Mouse (Mus musculus) telencephalon, adult 2 months (tissue): Measurements from ENCODE around the gene Sar1a.

Experiments
- DNase-seq: peaks from one replicate; pipeline ENCODE4 v3.0.0-alpha.2; 2011; ENCODE audit warnings: low read depth, low spot score

The Sar1a gene

GRCm38 (mm10) chr10:61679545-61679944, 554 bp upstream of the Sar1a start:
- no peak for DNase-seq

GRCm38 (mm10) chr10:61689405-61689804, 9.3 kb downstream of the Sar1a start:
- DNase-seq, result no peak

- no peak for DNase-seq
Measured at GRCm38 (mm10) chr10:61693563-61693962, 13.5 kb downstream of the Sar1a start.

- peak; percentile 98 for DNase-seq
Measured at GRCm38 (mm10) chr10:61694870-61695670, 15.0 kb downstream of the Sar1a start, which contains the start of gene Tysnd1. TSS of gene Tysnd1 (plus strand) at chr10:61695514.

- no peak for DNase-seq
Measured at GRCm38 (mm10) chr10:61695703-61696559, 15.8 kb downstream of the Sar1a start.

- DNase-seq, result no peak
Measured at GRCm38 (mm10) chr10:61696560-61696823, 16.4 kb downstream of the Sar1a start.

GRCm38 (mm10) chr10:61697028-61697427, 16.9 kb downstream of the Sar1a start:
- no peak for DNase-seq

DNA sequence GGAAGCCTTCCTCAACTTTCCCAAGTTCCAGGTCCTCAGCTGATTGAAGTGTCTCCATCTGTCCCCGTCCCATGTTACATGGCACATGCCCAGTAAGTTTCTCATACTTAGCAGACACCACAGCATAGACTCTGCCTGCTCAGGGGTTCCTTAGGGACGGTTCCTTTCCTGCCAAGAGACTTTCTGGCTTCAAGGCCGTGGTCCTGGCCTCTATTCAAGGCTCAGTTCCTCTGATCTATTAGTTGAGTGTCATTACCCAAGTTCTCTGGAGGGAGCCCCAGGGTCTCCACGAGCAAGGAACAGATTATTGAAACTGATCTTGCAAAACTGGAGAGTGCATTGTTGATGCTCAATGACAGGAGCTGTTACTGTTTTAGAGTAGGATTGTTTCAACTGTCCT, 24.6 kb downstream of the Sar1a start:
- DNase-seq, result no peak

DNA sequence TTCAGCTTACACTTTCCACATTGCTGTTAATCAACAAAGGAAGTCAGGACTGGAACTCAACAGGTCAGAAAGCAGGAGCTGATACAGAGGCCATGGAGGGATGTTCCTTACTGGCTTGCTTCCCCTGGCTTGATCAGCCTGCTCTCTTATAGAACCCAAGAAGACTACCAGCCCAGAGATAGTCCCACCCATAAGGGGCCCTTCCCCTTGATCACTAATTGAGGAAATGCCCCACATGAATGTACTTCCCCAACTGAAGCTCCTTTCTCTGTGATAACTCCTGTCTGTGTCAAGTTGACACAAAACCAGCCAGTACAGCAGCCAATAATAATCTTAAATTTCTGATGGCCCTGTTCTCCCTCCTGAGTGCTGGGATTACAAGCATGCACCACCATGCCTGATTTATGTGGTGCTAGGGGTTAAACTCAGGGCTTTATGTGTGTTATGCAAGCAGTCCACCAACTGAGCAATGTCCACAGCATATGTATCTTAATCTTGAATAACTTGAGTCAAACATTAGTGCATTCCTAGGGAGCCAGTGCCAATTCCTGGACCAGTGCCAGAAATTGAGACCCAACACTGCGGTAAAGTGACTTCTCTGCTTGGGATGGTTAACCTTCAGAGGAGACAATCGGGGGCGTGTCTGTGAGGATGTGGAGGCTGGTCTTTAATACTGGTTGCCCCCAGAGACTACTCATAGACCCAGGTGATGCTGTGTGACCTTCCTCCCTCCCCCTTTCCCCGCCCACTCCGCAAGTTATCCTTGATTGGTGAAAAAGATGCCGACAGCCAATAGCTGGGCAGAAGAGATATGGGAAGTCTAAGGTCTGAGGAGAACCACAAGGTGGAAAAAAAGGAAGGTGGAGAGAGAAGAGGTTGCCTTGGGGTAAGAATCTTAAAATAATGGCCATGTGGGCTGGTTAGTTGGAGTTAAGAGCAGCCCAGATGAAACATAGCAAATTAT, 26.6 kb downstream of the Sar1a start:
- DNase-seq, result no peak

DNA sequence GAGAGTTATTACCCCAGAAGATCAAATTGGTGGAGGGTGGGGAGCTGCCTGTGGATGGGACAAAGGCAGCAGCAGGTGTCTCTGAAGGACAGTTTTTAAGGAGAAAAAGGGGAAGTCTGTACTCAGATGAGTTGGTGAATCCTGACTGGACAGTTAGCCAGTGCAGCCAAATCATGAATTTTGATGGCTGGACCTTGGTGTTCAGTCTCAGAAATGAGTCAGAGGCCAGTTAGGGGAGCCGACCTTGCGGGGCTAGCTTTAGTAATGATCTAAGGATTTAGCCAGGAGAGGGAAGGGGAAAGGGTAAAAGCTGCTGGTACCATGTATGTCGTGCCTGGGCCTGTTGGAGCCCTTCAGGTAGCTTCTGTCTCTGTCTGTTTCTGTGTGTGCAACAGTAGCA, 33.5 kb downstream of the Sar1a start:
- DNase-seq, result no peak

DNA sequence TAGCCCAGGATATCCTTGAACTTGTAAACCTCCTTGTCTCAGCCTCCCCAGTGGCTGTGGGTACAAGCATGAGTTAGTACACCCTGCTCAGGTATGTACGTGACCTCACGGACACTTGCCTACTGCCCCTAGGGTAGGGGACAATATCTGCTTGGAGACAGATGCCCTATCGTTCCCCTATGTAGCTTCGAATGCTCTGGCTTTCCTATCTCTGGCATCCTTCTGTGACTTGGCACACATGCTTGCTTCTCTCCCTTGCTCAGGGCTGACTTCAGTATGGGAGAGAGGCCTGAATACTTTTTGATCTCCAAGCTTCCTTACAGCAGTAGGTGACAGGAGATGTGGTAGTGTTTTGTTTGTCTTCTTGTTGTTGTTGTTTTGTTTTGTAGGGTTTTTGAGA, 34.0 kb downstream of the Sar1a start:
- no peak for DNase-seq

GRCm38 (mm10) chr10:61714771-61715461, 34.8 kb downstream of the Sar1a start, which contains the start of gene Aifm2:
TSS of gene Aifm2 (plus strand) at chr10:61715263.
- no peak for DNase-seq

DNA sequence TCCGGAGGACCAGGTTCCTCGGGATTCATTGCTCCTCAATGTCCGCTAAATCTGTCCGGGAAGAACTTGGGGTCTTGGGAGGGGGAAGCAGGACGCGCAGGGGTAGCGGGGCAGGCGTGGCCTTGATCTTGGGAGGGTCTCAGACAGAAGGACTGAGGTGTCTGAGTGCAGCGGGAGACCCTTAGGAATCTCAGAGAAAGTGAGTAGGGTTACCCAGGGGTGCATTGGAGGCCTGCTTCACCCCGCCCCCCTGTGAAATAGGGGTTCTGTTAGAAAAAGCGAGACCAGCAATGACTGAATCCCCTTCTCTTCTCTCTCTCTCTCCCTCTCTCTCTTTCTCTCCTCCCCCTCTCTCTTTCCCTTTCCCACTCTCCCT, 35.4 kb downstream of the Sar1a start:
- no peak for DNase-seq

DNA sequence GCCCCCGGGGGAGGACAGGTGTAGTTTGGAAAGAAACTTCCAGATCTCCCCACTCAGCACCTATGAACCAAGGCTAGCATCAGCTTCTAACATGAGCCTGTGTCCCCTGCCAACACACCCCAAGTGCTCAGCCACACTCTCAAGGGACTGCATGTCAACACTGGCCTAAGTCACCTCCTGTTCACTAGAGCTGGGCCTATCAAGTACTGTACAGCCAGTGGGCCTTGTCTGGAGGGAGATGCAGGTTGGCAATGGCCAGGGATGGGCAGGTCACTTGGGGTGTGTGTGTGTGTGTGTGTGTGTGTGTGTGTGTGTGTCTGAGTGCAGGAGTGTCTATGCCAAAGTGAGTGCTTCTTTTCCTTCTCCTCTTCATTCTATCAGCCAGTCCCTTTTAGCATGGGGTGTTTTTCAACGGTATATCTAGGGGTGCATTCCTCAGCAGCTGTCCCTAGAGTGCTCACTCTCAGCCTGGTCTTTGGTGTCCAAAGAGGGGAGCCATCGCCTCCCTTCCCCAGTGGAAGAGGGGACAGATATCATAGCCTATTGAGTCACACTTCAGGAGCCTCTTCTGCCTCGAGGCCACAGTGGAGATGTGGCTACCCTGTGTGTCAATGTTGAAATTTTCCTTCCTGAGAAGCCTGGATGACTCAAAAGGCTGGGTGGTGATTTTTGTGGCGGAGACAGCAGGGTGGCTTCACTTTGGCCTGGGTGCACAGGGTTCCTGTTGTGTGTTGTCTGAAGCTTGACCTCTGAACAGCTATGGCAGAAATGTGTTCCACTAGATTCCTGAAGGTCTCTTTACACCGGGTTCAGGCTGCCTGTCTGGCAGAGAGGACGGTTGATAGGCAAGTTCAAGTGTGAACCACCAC, 36.1 kb downstream of the Sar1a start:
- no peak for DNase-seq

DNA sequence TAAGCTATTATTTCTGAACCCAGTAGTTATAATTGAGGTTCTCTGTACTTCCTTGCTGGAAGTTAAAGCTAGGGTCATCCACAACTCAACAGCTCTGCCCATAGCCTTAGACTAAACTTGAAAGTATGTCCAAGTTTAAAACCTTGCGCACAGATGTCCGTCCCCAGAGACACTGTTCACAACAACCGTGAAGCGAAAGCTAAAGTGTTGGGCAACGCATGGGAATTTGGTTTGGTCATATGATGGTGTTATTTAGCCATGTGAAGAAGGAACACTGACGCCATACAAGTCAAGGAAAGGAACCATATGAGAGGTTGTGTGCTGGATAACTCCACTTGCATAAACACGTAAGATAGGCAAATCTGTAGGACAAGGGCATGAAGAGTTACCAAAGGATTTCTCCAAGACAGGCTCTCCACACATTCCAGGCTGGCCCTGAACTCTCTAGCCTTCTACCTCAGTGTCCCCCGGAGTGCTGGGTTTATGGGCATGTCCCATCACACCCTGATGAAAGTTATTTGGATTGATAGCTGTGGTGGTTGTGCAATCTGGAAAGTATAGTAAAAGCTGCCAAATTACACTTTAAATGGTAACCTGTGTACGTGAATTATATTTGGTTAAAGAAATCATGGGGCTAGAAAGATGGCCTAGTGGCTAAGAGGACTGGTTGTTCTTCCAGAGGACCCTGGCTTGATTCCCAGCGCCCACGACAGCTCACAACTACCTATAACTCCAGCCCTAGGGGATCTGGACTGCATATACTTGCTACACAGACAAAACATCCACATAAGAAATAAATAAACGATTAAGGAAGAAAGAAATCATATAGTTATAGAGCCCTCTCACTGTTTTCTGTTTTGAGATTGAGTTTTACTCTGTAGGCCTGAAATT, 37.6 kb downstream of the Sar1a start:
- DNase-seq, result no peak

- no peak for DNase-seq
Measured at GRCm38 (mm10) chr10:61720331-61720730, 40.2 kb downstream of the Sar1a start.

GRCm38 (mm10) chr10:61722215-61722614, 42.1 kb downstream of the Sar1a start:
- no peak for DNase-seq

- DNase-seq, result no peak
Measured at GRCm38 (mm10) chr10:61723271-61723670, 43.2 kb downstream of the Sar1a start.

- DNase-seq, result no peak
Measured at GRCm38 (mm10) chr10:61729181-61729580, 49.1 kb downstream of the Sar1a start.
